Mouse (Mus musculus): ENCODE measurements around the gene Prdm11. TPM values are rescaled to one million over a fixed set of nuclear protein-coding genes. Genes with fewer than 3 reads are reported as not detected.
A peak's percentile ranks its signal among the peaks of the same experiment; 100 is the strongest.

Prdm11 gene
- total RNA-seq (2021) = 10 to 100 TPM; 59.3 to 65.4 TPM
- long read RNA-seq, experiment 1, partial matches to known transcripts = 4 of 16 reads
- long read RNA-seq, experiment 1, other reads (novel, unspliced or antisense) = 9 of 16 reads
- long read RNA-seq, experiment 2, partial matches to known transcripts = 16 of 37 reads
- long read RNA-seq, experiment 2, other reads (novel, unspliced or antisense) = 20 of 37 reads

DNA sequence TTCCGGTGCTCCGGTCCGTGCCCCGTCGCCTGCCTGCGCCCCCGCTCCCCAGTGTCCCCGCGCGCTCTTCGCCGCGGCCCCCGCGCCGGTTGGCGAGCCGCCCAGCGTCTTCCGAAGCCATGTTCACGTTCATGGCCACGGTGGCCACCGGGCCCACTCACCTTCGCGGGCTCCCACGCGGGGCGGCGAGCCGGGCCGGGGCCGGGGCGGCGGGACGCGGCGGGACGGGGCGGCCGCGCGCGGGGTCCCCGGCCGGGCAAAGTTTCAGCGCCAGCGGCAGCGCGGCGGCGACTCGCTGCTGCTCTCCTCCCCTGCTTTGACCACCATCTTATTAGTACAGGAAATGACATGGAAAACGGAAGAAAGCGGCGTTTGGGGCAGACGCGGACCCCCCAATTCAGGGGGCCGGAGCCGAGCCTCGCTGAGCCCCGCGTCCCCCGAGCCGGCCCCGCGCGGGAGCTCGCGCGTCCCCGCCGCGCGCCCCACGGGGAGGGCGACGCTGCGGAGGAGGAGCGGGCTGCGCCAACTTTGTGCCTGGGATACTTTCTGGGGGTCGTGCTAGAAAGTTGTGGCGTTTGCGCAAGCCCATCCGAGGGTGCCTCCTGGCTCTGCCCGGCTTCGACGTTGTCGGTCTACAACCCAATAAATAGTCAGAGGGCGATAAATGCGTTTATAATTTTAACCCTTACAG is at the start of gene Prdm11:
Prdm11 (minus strand) TSS at position 350 of the 691 bp plus-strand sequence.
- DNase-seq (ENCODE audit: low spot score in 2 of 2) = no peak

DNA sequence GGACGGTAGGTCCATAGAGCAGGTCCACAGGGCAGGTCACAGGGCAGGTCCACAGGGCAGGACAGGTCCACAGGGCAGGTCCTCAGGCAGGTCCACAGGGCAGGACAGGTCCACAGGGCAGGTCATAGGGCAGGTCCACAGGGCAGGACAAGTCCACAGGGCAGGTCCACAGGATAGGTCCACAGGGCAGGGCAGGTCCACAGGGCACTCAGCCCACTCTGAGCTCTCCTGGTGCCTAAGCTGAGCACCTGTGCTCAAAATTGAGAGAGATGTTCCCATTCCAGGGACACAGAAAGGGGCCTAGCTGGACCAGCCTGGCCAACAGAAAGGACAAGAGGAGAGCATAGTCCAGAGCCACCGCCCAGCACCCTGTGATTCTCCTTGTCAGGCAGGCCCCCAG is 46.4 kb upstream of the Prdm11 start:
- no peak for DNase-seq (ENCODE audit: low spot score in 2 of 2)

DNA sequence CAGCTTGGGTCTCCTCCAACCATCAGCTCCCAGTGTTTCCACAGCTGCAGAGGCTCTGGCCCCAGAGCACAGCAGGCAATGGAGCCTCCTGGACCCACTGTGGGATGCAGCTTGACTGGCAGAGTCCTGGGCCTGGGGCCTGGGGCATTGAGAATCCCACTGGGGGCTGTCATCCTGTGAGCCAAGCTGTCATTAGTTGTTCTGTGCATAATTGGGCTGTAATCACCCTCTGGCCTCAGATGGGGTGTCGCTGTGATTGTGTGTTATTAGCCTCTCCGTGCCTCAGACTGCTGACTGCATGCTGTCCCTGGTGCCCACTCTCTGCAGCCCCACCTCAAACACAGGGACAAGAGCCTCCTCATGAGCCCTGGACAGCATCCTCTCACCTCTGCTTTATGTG is 45.7 kb upstream of the Prdm11 start:
- no peak for DNase-seq (ENCODE audit: low spot score in 2 of 2)

DNA sequence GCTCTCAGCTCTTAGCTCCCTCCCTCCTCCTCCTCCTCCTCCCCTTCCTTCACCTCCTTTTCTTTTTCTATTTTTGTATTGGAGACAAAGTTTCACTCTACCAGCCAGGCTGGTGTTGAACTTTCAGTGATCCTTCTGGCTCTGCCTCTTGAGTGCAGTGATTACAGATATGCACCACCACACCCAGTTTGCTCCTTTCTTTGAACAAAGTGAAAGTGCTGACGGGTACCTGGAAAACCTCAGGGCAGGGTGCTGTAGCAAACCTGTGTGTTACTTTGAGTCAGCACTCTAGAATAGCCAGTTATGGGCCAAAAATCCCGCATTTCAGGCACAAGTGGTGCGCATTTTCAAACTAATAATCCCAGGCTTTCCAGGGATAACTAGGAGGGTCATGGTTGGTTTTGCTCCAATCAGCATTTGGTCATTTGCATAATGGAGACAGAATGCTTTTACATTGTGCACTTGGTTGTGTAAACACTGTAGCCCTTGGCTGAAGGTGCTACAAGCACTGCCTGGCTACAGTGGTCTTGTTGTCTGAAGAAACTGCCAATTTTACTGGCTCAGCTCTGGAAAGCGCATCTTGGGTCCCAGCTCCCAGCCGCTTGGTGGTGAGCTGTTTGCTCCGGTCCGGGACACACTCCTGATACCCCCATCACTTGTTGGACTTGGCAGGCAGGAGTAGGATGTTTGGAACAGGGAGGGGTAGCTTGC is 43.6 kb upstream of the Prdm11 start:
- no peak for DNase-seq (ENCODE audit: low spot score in 2 of 2)

DNA sequence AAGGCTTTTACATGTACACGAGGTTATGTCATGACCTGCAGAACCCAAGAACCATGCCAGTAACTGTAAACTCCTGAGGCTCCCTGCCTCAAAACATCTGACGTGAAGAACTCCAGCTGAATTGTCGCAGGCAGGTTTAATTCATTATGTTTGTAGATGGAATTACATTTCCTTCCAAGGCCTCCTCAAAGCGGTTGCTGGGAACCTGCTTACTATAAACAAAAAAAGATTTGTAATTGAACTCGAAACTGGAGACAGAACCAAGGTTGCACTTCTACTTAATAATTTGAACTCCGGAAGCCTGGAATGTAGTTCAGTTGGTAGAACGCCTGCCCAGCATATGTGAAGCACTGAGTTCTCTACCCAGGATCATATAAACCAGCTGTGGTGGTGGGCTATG is 42.0 kb upstream of the Prdm11 start:
- DNase-seq (ENCODE audit: low spot score in 2 of 2) = no peak

DNA sequence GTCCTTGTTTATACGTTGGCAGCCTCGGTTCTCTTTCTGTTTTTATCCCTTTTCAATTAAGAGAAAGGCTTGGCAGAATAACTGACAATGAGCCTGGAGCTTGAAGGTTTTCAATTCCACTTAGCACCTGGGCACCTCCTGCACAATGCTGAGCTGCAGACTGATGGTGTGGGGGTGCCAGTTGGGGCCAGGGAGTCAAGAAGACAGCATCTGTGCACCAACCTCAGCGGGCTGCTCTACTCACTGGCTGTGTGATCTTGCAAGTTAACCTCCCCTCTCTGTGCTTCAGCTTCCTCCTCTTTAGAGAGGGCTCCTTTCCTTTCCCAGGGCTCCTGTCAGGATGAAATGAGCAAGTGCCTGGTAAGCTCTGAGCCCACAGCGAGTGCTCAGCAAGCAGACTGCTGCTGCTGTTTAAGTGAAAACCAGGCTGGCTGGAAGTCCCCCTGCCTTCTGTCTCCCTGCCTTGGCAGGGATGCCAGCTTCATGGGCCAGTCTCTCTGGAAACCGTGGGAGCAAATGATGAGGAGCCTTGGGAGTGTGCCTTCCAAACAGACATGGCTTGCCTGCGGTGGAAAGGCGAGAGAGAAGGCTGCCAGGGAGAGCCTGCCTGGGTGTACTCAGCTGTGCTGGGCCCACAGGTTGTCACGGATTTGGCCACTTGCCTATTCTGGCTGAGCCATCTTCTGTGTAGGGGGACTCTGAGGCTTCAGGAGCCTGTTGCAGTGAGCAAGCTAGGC is 39.5 kb upstream of the Prdm11 start:
- no peak for DNase-seq (ENCODE audit: low spot score in 2 of 2)

DNA sequence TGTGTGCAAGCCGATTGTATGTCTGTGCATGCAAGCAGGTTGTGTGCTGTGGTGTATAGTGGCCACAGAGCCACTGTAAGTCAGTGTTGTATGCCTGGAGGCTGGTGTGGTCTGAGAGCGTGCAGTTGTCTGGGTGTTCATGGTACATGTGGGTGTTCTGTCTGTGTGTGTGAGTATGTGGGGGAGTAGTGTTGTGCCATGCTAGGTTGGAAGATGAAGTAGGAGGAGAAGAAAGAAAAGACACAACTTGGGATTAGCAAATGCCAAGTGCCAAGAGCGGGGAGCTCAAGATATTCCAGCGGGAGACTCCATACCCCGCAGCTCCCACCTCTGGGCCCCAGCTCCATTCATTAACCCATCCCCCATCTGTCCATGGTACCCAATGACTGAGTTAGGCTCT is 38.5 kb upstream of the Prdm11 start:
- no peak for DNase-seq (ENCODE audit: low spot score in 2 of 2)

DNA sequence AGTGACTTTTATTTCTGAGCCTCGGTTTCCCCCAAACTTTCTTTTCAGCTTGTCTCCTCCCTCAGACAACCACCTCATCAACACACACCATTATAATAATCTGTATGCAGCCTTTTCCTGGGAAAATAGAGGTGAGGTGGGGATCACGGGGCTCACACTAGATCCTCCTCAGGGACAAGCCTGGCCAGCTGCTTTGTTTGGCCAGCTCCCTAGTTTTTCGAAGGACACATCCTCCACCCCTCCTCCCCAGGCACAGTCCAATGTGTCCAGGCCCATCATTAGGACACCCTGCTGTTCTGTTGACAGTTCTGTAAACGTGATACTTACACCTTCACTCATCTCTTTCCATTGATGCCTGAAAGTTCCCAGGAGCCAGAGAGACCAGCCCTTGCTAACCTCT is 37.4 kb upstream of the Prdm11 start:
- no peak for DNase-seq (ENCODE audit: low spot score in 2 of 2)

DNA sequence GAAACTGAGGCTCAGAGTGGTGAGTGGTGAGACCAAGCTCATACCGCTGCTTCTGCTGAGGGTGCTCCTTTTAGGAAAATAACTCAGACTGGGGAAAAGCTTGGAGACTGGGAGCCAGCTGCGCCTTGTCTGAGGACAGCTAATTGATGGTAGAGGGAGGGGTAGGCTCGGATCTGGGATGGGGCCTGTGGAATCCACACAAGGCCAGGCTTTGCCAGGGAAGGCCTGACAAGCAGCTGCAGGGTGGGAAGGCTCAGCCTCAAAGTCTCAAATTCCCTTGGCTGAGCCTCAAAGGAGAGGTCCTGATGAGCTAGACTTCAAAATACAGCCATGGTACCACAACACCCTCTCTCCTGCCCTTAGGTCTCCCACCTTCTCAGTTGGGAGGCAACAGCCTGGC is 36.9 kb upstream of the Prdm11 start:
- DNase-seq (ENCODE audit: low spot score in 2 of 2) = no peak

DNA sequence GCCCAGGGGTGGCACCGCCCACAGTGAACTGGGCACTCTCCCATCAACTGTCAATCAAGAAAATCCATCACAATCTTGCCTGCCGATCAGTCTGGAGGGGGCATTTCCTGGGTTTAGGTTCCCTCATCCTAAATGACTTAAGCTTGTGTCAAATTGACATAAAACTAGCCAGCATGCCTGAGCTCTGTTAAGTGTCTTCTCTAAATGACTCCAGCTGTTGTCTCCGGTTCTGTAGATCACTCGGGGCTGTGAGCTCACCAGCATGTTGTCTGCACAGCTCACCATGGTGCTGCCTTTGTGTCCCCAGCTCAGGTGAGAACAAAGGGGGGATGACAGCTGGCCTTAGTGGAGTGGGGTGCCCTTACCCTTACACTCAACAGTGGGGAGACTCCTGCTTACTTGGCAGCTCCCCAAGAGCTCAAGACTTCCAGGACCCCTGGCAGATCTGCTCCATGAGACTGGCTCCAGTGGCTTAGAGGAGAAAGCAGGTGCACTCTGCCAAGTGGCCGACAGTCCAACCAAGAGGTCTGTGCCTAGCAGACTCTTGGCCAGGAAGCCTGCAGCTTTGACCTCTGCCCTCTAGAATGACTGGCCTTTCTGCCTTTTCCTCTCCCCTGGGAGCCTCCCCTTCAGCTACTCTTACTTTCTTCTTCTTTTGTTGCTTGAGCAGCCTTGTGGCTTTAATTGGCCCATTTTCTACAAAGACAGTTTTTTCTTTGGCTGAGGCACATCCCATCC is 35.1 kb upstream of the Prdm11 start:
- no peak for DNase-seq (ENCODE audit: low spot score in 2 of 2)

DNA sequence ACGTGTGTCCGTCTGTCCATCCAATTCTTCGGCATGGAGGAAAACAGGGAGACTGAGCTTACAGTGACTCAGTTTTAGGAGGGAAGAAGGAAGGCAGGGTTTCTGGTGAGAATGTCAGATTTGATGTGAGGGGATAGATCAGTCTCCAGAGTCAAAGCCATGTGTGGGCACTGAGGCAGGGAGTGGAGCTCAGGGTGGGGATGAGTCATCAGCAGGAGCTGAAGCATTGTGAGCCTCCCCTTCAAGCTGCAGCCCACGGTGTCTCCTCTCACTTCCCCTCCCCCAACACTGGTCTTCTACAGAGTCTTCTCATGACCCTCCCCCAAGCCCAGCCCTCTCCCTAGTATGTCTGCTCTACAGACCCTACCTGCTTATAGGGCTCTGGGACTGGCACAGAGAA is 33.4 kb upstream of the Prdm11 start:
- DNase-seq (ENCODE audit: low spot score in 2 of 2) = no peak

DNA sequence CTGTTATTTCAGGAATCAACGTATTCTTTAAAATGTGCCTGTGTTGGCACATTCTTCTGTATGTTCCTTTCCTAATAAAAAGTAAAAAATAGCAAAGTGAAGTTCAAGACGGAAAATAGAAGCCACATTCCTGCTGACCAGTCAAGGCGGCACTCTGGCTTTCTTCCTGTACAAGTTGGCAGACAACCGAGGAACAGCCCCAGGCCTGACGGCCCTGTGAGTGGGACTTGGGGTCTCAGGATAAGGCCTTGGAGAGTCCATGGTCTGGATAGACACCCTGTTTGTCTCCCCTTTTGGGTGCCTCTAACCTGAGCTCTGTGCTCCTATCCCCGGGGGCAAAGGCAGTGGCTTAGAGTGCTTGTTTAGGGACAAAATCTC is 30.6 kb upstream of the Prdm11 start:
- no peak for DNase-seq (ENCODE audit: low spot score in 2 of 2)

DNA sequence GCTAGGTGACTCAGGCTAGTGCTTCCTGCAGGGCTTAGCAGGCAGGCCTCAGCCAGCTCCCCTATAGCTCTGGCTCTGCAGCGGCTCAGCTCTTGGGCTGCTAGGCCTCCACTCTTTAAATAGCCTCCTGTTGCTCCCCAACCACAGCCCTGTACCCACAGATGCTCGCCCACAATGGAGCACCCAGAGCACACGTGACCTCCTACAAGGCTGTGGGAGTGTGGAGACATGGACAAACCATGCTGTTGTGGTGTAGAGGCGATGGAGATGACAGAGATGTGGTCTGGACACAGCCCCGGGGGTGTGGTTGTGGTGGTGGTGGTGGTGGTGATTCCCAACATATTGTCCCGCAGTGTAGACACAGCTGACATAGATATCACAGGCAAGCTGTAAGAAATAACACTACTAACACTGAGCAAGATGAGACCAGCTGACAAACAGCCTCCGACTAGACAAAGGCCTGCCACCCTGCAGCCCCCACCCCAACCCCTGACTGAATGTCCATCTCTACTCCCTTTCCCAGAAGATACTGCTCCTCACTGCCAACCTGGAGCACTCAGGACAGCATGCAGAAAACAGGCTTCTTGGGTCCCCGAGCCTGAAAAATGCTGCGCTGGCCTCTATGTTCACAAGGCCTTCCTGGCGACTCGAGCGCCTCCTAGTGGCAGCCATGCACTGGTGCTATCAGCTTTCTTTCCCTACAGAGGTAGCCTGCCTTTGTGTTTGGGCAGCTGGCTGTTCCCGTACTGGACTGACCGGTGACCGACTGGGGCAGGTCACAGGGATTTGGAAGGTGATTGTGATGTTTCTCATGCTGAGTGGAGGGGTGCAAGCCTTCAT is 30.0 kb upstream of the Prdm11 start:
- DNase-seq (ENCODE audit: low spot score in 2 of 2) = peak; percentile 42 to 45

DNA sequence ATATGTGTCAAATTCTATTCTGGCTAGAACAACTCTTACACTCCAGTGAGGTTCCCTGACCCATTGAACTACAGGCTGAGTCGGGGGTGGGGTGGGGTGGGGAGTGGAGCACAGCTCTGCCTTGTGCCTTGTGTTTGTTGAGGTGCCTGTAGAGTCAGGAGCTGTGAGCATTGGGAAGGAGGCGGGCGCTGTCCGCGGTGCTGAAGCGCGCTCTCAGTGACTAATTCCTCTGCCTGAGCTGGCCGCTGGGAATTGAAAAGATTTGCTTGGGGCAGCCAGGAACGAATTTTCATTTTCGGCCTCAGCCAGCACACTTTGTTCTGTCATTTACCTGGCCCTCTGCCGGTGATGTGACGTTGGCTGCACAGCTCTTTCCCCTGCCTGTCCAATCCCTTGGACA is 25.7 kb upstream of the Prdm11 start:
- DNase-seq (ENCODE audit: low spot score in 2 of 2) = peak; percentile 56 to 81

DNA sequence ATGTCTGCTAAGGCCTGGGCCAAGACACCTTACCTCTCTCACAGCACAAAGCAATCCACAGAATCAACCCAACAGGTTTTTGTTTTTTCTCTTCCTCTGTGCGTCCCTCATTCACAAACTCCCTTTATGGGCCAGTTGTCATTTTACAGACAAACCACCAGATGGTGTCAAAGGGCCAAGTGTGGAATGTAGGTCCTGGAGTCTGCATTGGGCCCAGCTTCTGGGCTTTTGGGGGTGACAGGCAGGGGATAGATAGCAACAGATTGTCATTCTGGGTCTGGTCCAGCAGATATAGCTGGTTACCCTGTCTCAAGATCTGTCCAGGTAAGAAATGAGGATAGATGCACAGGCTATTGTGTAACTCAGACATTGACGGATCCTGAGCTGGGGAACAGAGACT is 23.0 kb upstream of the Prdm11 start:
- no peak for DNase-seq (ENCODE audit: low spot score in 2 of 2)

DNA sequence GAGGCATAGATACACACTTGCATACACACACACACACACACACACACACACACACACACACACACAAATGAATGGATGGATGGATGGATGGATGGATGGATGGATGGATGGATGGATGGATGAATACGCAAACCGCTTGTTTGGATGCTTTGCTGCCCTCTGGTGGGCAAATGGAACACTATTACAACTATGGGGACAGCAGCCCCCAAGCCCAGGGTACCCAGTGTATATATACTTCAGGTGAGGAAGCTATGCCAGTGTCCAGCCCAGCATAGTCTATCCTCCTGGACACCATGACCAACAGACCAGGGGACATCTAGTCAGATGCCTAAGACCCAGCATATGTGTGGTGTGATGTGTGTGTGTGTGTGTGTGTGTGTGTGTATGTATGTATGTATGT is 17.4 kb upstream of the Prdm11 start:
- no peak for DNase-seq (ENCODE audit: low spot score in 2 of 2)

DNA sequence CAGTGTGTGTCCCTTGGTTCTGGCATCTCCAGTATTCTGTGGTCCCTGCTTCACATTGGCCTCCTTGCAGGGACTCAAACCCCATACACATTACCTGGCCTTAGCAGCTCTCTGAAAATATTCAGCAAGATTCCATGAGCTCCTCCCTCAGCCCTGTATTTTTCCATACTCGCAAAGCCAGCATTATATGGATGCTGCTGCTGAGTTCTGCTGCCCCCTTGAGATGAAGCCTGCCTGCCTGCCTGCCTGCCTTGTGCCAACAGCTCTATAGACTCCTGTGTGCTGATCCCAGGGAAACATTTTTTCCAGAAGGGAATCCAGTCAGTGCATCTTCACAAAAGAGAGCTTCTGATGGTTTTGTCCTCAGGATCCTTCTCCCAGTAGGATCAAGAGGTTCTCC is 5.9 kb upstream of the Prdm11 start:
- DNase-seq (ENCODE audit: low spot score in 2 of 2) = no peak

DNA sequence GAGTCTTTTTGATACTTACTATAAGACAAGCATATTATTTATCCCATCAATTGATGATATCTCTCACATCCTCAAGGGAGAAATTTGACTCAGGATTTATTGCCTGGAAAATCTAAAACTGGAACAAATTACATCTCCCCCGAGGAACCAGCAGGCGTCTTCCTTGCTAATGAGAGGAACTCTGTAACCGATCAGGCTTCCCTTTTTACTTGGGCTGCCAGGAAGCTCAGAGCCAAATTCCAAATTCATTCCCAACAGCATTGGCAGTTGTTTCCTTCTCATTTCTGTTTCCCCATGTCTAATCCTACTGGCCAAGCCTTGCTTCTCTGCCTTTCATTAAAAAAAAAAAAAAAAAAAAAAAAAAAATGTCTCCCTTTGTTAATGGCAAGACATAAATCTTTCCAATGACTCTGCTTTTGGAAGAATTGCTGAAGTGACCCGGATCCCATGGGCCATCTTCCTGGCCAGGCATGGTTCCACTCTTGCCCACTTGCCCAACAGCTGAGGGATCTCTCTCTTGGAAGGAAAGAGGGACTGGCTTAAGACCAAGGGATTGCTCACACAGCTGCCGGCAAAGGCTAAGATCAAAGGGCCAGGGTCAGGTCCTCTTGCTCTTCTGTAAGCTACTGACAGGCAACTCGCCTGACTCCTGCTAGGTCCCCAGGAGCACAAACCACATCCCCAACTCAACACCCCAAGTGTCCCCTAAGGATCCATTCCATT is 2.8 kb upstream of the Prdm11 start:
- no peak for DNase-seq (ENCODE audit: low spot score in 2 of 2)

DNA sequence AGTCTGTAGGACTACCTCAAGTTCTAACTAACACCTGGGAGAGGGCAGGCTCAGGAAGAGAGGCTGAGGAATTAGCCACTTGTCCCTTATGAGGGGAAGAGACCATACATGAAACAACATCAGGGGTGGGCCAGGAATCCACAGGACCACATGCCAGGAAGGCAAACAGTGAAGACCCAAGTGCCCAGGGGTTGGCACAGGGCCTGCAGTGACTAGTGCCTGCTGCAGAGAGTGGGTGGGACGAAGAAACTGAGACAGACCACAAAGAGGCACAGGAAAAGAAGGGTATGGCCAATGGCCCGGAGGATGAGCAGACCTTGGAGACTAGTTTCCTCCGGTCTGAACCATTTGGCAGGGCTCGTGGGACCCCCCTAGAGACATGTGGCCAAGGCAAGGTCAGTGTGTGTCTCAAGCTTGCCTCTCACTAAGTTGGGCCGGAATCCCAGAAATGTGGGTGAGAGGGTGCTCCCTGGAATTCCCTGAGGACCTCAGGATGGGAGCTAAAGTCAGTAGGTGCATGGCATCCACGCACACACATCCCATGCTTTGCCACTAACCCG is 1.6 kb upstream of the Prdm11 start:
- no peak for DNase-seq (ENCODE audit: low spot score in 2 of 2)
